Mouse (Mus musculus) cerebellum, adult 9-10 months (tissue): ENCODE results near the gene Trap1.
"Not testable (repeated sequence)": the region's sequence is repeated elsewhere in the genome, so short reads cannot be mapped to it uniquely, and the experiment has no call there.

Experiments used
- DNase-seq: peaks from one replicate; pipeline ENCODE4 v3.0.0; 2022

The Trap1 gene

GRCm38 (mm10) chr16:4077384-4078061 is at the start of gene Trap1:
Trap1 (minus strand) TSS chr16:4077827.
- DNase-seq, result peak; percentile 95

- no peak for DNase-seq
Observed at GRCm38 (mm10) chr16:4117072-4117471, 39.4 kb upstream of the Trap1 start.

GRCm38 (mm10) chr16:4100374-4100773 is 22.7 kb upstream of the Trap1 start:
- DNase-seq, result no peak

GRCm38 (mm10) chr16:4097521-4097920 is 19.9 kb upstream of the Trap1 start:
- peak; percentile 53 for DNase-seq

- no peak for DNase-seq
Observed at GRCm38 (mm10) chr16:4096898-4097297, 19.3 kb upstream of the Trap1 start.

GRCm38 (mm10) chr16:4096141-4096540 is 18.5 kb upstream of the Trap1 start:
- DNase-seq, result no peak

- no peak for DNase-seq
Observed at GRCm38 (mm10) chr16:4087214-4087913, 9.7 kb upstream of the Trap1 start.

GRCm38 (mm10) chr16:4085851-4086387 is 8.3 kb upstream of the Trap1 start:
- no peak for DNase-seq

- no peak for DNase-seq
Observed at GRCm38 (mm10) chr16:4085051-4085450, 7.4 kb upstream of the Trap1 start.

- DNase-seq, result not testable (repeated sequence)
Observed at GRCm38 (mm10) chr16:4080419-4080818, 2.8 kb upstream of the Trap1 start.

GRCm38 (mm10) chr16:4079656-4080055 is 2.0 kb upstream of the Trap1 start:
- DNase-seq, result no peak

- DNase-seq, result not testable (repeated sequence)
Observed at GRCm38 (mm10) chr16:4078302-4078701, 675 bp upstream of the Trap1 start.

GRCm38 (mm10) chr16:4074836-4075235 is 2.8 kb downstream of the Trap1 start:
- no peak for DNase-seq

- no peak for DNase-seq
Observed at GRCm38 (mm10) chr16:4074297-4074696, 3.3 kb downstream of the Trap1 start.

- no peak for DNase-seq
Observed at GRCm38 (mm10) chr16:4068588-4068987, 9.0 kb downstream of the Trap1 start.

- DNase-seq, result no peak
Observed at GRCm38 (mm10) chr16:4064945-4065344, 12.7 kb downstream of the Trap1 start.

GRCm38 (mm10) chr16:4053811-4054210 is 23.8 kb downstream of the Trap1 start:
- no peak for DNase-seq

- DNase-seq, result no peak
Observed at GRCm38 (mm10) chr16:4052601-4053000, 25.0 kb downstream of the Trap1 start.

GRCm38 (mm10) chr16:4045524-4045923 is 32.1 kb downstream of the Trap1 start:
- no peak for DNase-seq

GRCm38 (mm10) chr16:4044093-4044492 is 33.5 kb downstream of the Trap1 start:
- no peak for DNase-seq

- no peak for DNase-seq
Observed at GRCm38 (mm10) chr16:4041646-4042045, 36.0 kb downstream of the Trap1 start.

GRCm38 (mm10) chr16:4040206-4040605 is 37.4 kb downstream of the Trap1 start:
- DNase-seq, result no peak

GRCm38 (mm10) chr16:4037690-4038089 is 39.9 kb downstream of the Trap1 start:
- no peak for DNase-seq

GRCm38 (mm10) chr16:4036807-4037206 is 40.8 kb downstream of the Trap1 start, which contains the start of gene Dnase1:
Dnase1 (plus strand) TSS chr16:4036942.
- DNase-seq, result no peak
